Mouse (Mus musculus) lung, postnatal 0 days (tissue): ENCODE measurements around the gene Cant1.
A peak's percentile ranks its signal among the peaks of the same experiment; 100 is the strongest.

Source experiments
- CTCF ChIP-seq: IDR thresholded peaks from 2 replicates; pipeline ENCODE4 v1.5.1; 2016; ENCODE audit warnings: antibody characterized with exemption, mild to moderate bottlenecking
- EP300 ChIP-seq: IDR thresholded peaks from 2 replicates; pipeline ENCODE4 v1.6.1; 2016; ENCODE audit warnings: antibody characterized with exemption, mild to moderate bottlenecking, control low read depth

DNA sequence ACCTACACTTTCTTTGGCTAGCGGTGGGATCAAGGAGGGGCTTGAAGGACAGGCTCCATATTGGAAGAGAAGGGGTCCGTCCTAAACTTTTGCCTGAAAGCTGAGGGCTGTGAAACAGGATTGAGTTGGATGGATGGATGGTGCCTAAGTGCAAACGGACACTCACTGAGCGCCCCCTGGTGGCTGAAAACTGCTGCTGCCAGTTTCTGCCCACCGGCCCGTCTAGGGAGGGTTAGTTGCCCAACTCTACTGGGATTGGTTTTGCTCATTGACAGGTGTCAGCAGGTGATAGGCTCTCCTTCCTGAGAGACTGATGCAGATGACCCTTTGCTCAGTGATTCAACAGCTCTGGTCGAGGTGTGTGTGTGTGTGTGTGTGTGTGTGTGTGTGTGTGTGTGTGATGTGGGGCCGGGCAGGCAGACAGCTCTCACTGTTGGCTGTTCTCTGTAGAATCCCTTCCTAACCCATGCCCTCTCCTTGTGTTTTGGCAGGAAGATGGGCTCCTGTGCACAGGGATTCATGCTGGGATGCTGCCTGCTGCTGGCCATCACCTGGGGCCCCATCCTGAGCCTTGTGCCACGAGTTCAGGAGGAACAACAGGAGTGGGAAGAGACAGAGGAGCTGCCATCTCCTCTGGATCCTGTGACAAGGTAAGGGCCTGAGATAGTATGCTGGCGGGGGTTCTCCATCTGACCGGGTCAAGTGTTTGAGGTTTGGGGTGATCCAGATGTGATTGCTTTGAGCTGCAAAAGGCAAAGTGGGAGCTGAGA is 24.5 kb upstream of the Cant1 start:
- TF ChIP-seq CTCF, result peak; percentile 96
- TF ChIP-seq EP300, result no peak
